ENCODE assay signal across 27 mouse cellular contexts in the genomic region with DNA sequence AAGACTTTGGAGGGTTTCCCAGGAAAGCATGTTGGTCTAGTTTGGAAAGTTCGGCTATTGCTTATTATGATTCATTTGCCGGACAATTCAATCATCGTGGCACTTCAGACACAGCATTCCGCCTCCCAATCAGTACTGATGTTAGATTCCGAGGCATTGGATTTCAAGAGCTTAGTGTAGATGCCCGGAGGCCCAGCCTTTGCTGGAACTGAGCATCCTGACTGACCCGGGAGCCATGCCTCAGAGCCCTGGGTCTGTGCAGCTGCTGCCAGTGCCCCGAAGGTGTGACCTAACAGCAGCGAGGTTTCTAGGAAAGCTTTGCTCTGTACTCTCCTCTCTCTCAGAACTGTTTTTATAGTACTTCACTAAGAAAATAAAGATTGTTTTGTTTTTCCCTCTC.
DNase-seq lines count a peak whose midpoint lies in the region; ATAC-seq lines count a peak whose summit lies in the region.
"Had no signal": no experiment of that assay in that cellular context is flagged by ENCODE, and none has a peak within 500 bp of the region (broad histone marks: within the 10 kb centered on the region; RNA-seq: fewer than 3 reads in every experiment).

No protein-coding gene starts in this region.

- H3K9ac ChIP-seq in heart, embryonic 11.5 days (ENCODE audit: low read depth, low read length), result 0 out of 2 replicates have a peak overlapping the region, but pooled peaks have one; percentile 28
- H3K9ac ChIP-seq in limb, embryonic 12.5 days (replicated peaks), result no peak overlapping the region
- H3K9ac ChIP-seq in midbrain, embryonic 11.5 days (ENCODE audit: low read length), result no peak overlapping the region
- H3K9ac ChIP-seq in midbrain, embryonic 13.5 days (replicated peaks), result no peak overlapping the region
- H3K9ac ChIP-seq: embryonic facial prominence, embryonic 13.5 days; heart, embryonic 12.5 days; heart, embryonic 15.5 days; hindbrain, embryonic 13.5 days had no signal

- 39% methylated on average over 9 of the region's 9 CpGs for WGBS in heart, embryonic 11.5 days (ENCODE audit: insufficient replicate concordance)
- 44% methylated on average over 9 of the region's 9 CpGs for WGBS in heart, embryonic 10.5 days
- 45% methylated on average over 9 of the region's 9 CpGs for WGBS in limb, embryonic 12.5 days
- WGBS in limb, embryonic 10.5 days, result 60% methylated on average over 9 of the region's 9 CpGs
- WGBS in midbrain, embryonic 11.5 days, result 68% methylated on average over 9 of the region's 9 CpGs
- WGBS in midbrain, embryonic 13.5 days, result 73% methylated on average over 9 of the region's 9 CpGs

- H3K4me2 ChIP-seq in heart, embryonic 11.5 days, result no peak overlapping the region
- no peak overlapping the region for H3K4me2 ChIP-seq in limb, embryonic 12.5 days
- no peak overlapping the region for H3K4me2 ChIP-seq in midbrain, embryonic 11.5 days
- no peak overlapping the region for H3K4me2 ChIP-seq in midbrain, embryonic 13.5 days (replicated peaks)
- H3K4me2 ChIP-seq: embryonic facial prominence, embryonic 13.5 days; heart, embryonic 12.5 days; heart, embryonic 15.5 days; hindbrain, embryonic 13.5 days had no signal

- DNase-seq in heart, embryonic 10.5 days (ENCODE audit: low spot score), result no peak
- DNase-seq in limb, embryonic 10.5 days (ENCODE audit: low spot score), result no peak
- peak; percentile 4 for DNase-seq in midbrain, embryonic 11.5 days (ENCODE audit: low spot score, missing footprints)
- DNase-seq in fibroblast of lung, adult 2 months (ENCODE audit: low read depth), result peak; percentile 59
- no peak for DNase-seq in B cell, adult 2 months
- DNase-seq: adrenal gland, adult 2 months; adrenal gland, postnatal 14 days; cerebellum, adult 11 months; cerebellum, adult 2 months; cerebellum, adult 9-11 months; embryo, embryonic 11 days; gastrocnemius, postnatal 25 days; heart, adult 2 months; heart, postnatal 10 days; heart, postnatal 36 days had no signal

- no peaks in the 10 kb centered on the region for H3K9me3 ChIP-seq in heart, embryonic 11.5 days (replicated peaks; ENCODE audit: control insufficient read depth, low read length)
- no peaks in the 10 kb centered on the region for H3K9me3 ChIP-seq in heart, embryonic 10.5 days
- no peaks in the 10 kb centered on the region for H3K9me3 ChIP-seq in limb, embryonic 12.5 days
- H3K9me3 ChIP-seq in limb, embryonic 10.5 days (replicated peaks), result no peaks in the 10 kb centered on the region
- no peaks in the 10 kb centered on the region for H3K9me3 ChIP-seq in midbrain, embryonic 11.5 days (ENCODE audit: control insufficient read depth, low read length)
- no peaks in the 10 kb centered on the region for H3K9me3 ChIP-seq in midbrain, embryonic 13.5 days
- H3K9me3 ChIP-seq: embryonic facial prominence, embryonic 13.5 days; heart, embryonic 12.5 days; heart, embryonic 15.5 days; hindbrain, embryonic 10.5 days; hindbrain, embryonic 13.5 days had no signal

- no peak overlapping the region for H3K4me3 ChIP-seq in heart, embryonic 11.5 days (ENCODE audit: low read depth, low read length)
- H3K4me3 ChIP-seq in heart, embryonic 10.5 days, result no peak overlapping the region
- no peak overlapping the region for H3K4me3 ChIP-seq in limb, embryonic 12.5 days (replicated peaks)
- no peak overlapping the region for H3K4me3 ChIP-seq in limb, embryonic 10.5 days
- H3K4me3 ChIP-seq in midbrain, embryonic 11.5 days (ENCODE audit: low read depth, low read length), result no peak overlapping the region
- H3K4me3 ChIP-seq in midbrain, embryonic 13.5 days (replicated peaks), result no peak overlapping the region
- H3K4me3 ChIP-seq: embryonic facial prominence, embryonic 13.5 days; heart, adult 2 months; heart, embryonic 12.5 days; heart, embryonic 15.5 days; hindbrain, embryonic 10.5 days; hindbrain, embryonic 13.5 days had no signal

- no peak for ATAC-seq in heart, embryonic 11.5 days (replicated peaks; ENCODE audit: insufficient number of reproducible peaks, low FRiP score, low TSS enrichment)
- no peak for ATAC-seq in limb, embryonic 12.5 days (ENCODE audit: insufficient number of reproducible peaks, insufficient read depth, low FRiP score, low TSS enrichment, low read depth)
- ATAC-seq in midbrain, embryonic 11.5 days (ENCODE audit: low FRiP score), result no peak
- ATAC-seq in midbrain, embryonic 13.5 days, result no peak
- ATAC-seq: CD4-positive, CD25-positive, alpha-beta regulatory T cell, adult 4 months; forebrain, embryonic 14.5 days; hindbrain, postnatal 0 days; inflammation-experienced regulatory T-cells, adult 6 months had no signal

- peaks cover 9% of the 10 kb centered on the region; the same call in 1 of the 2 replicates for H3K4me1 ChIP-seq in heart, embryonic 11.5 days (ENCODE audit: control insufficient read depth, insufficient read depth, low read length)
- H3K4me1 ChIP-seq in heart, embryonic 10.5 days, result peaks cover 19% of the 10 kb centered on the region
- peaks cover 19% of the 10 kb centered on the region for H3K4me1 ChIP-seq in limb, embryonic 12.5 days (replicated peaks)
- peaks cover 19% of the 10 kb centered on the region for H3K4me1 ChIP-seq in limb, embryonic 10.5 days
- H3K4me1 ChIP-seq in midbrain, embryonic 11.5 days (ENCODE audit: control insufficient read depth, insufficient read depth, low read length), result no peaks in the 10 kb centered on the region
- no peaks in the 10 kb centered on the region for H3K4me1 ChIP-seq in midbrain, embryonic 13.5 days (replicated peaks)

- no peaks in the 10 kb centered on the region for H3K27me3 ChIP-seq in heart, embryonic 11.5 days (ENCODE audit: control insufficient read depth, insufficient read depth, low read length)
- H3K27me3 ChIP-seq in heart, embryonic 10.5 days (ENCODE audit: insufficient read depth, poor library complexity, severe bottlenecking), result no peaks in the 10 kb centered on the region
- no peaks in the 10 kb centered on the region for H3K27me3 ChIP-seq in limb, embryonic 12.5 days
- no peaks in the 10 kb centered on the region for H3K27me3 ChIP-seq in limb, embryonic 10.5 days (ENCODE audit: low read depth, poor library complexity, severe bottlenecking)
- H3K27me3 ChIP-seq in midbrain, embryonic 11.5 days (ENCODE audit: control insufficient read depth, insufficient read depth, low read length), result no peaks in the 10 kb centered on the region
- no peaks in the 10 kb centered on the region for H3K27me3 ChIP-seq in midbrain, embryonic 13.5 days
- H3K27me3 ChIP-seq: embryonic facial prominence, embryonic 13.5 days; heart, embryonic 12.5 days; heart, embryonic 15.5 days; hindbrain, embryonic 13.5 days had no signal

- H3K36me3 ChIP-seq in heart, embryonic 11.5 days (ENCODE audit: control insufficient read depth, insufficient read depth, low read length), result no peaks in the 10 kb centered on the region
- H3K36me3 ChIP-seq in heart, embryonic 10.5 days, result no peaks in the 10 kb centered on the region
- H3K36me3 ChIP-seq in limb, embryonic 12.5 days, result no peaks in the 10 kb centered on the region
- H3K36me3 ChIP-seq in limb, embryonic 10.5 days, result no peaks in the 10 kb centered on the region
- no peaks in the 10 kb centered on the region for H3K36me3 ChIP-seq in midbrain, embryonic 11.5 days (ENCODE audit: control insufficient read depth, insufficient read depth, low read length)
- H3K36me3 ChIP-seq in midbrain, embryonic 13.5 days, result no peaks in the 10 kb centered on the region
- H3K36me3 ChIP-seq: embryonic facial prominence, embryonic 13.5 days; heart, embryonic 12.5 days; heart, embryonic 15.5 days; hindbrain, embryonic 10.5 days; hindbrain, embryonic 13.5 days had no signal

- no peak overlapping the region for H3K27ac ChIP-seq in heart, embryonic 11.5 days (ENCODE audit: low read depth, low read length)
- no peak overlapping the region for H3K27ac ChIP-seq in heart, embryonic 10.5 days
- 0 out of 2 replicates have a peak overlapping the region, but pooled peaks have one; percentile 23 for H3K27ac ChIP-seq in limb, embryonic 12.5 days
- no peak overlapping the region for H3K27ac ChIP-seq in limb, embryonic 10.5 days
- no peak overlapping the region for H3K27ac ChIP-seq in midbrain, embryonic 11.5 days (ENCODE audit: low read depth, low read length)
- no peak overlapping the region for H3K27ac ChIP-seq in midbrain, embryonic 13.5 days
- H3K27ac ChIP-seq: embryonic facial prominence, embryonic 13.5 days; heart, adult 2 months; heart, embryonic 15.5 days; hindbrain, embryonic 10.5 days; hindbrain, embryonic 13.5 days; hindbrain, postnatal 0 days had no signal

Comparison
In these comparisons a context has a peak if more than half of its experiments do, and no peak if none do; other contexts are left out.
1. DNase-seq: peak in midbrain, embryonic 11.5 days (single experiment) and fibroblast of lung, adult 2 months (single experiment); none in heart, embryonic 10.5 days (single experiment), limb, embryonic 10.5 days (single experiment) and B cell, adult 2 months (0 of 2).